Mouse (Mus musculus) granulocyte monocyte progenitor cell, adult 5-6 weeks (primary cell): ENCODE measurements around the gene Smco4. TPM values are rescaled to one million over a fixed set of nuclear protein-coding genes. Genes with fewer than 3 reads are reported as not detected.

ENCODE experiments used
- ATAC-seq: replicated peaks from 2 replicates; pipeline ENCODE4 v1.8.0; 2016; ENCODE audit warnings: mild to moderate bottlenecking, moderate TSS enrichment, inconsistent platforms; ENCODE audit not compliant: poor library complexity, severe bottlenecking
- total RNA-seq, 2 experiments: library from RNA; stranded (forward) in 1 of 2; stranded (reverse) in 1 of 2; fragments of 200-712, 200-1000 nt in 1 of 2; fragments of >200 nt in 1 of 2; fragmentation: Nextera tagmentation in 1 of 2; gene quantifications; 2 replicates each; pipeline ENCODE4 v1.2.3; 2014 to 2017

Smco4 gene
- total RNA-seq, 2 experiments from 2014 or later: 13.8 to 46.2 TPM

DNA sequence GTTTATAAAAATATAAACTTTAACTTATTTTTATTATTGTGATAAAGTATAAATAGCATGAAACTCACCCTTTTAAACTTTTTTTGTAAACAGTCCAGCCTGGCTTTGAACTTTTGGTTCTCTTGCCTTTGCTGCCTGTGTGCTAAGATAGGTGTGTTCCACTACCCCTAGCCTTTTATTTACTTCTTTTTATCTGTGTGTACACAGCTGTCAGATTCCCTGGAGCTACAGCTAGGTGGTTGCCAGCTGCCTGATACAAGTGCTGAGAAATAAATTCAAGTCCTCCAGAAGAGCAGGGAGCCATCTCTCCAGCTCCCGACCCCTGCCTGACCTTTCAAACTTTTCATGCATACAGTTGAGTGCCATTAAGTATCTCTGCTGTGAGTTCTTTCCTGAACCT is 12.1 kb downstream of the Smco4 start:
- no peak for ATAC-seq

DNA sequence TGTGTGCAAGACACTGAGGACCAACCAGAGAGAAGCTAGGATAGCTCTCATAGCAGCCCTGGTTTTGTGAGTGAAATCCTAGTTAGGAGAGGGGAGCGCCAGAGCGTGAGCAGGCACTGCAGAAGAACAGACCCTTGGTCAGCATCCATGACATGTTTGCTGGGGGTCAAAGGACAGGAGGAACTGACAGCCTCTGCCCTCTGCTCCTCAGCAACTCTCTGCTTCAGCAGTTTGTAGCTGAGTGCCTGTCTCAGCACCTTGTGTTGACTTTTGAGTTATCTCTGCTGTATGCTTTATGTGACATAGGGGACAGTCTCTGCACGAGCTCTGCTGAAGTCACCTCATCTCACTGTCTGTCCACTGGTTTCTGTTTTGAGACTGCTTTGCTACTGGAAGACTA is 13.6 kb downstream of the Smco4 start:
- no peak for ATAC-seq

DNA sequence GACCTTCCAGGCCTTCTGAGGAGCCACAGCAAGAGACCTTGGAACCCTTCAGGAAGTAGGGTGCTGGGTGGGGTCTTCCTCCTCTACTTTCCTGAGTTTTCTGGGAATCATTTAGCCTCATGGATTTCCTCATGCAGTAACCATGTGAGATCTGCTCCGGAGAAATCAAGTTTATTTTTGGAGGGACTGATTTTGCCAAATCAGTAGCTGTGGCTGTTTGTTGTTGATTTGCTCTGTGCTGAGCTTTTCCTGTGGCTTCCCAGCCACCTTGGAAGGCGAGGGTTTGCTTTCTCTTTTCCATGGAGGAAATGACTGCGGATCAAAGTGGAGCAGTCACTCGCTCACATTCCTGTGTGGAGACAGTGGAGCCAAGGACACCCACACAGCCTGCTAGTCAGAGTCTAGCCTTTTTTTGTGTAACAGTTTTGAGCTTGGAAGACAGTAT is 14.2 kb downstream of the Smco4 start:
- no peak for ATAC-seq

DNA sequence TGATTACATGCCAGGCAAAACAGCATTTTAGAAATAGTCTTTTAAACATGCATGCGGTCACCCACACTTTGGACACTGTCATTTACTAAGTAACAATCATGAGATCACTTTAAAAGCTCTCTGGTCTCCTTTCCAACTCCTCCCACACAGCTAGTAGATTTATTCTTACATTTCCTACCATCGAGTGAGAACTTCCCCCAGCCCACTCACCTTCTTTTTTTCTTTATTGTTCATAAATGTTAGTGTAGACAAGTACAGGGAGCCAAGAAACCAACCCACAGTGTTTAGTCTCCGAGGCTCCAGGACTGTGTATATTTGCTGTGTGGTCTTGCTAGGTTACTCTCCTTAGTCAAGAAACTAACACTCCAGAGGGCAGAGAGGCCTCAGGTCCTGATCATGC is 16.1 kb downstream of the Smco4 start:
- no peak for ATAC-seq

DNA sequence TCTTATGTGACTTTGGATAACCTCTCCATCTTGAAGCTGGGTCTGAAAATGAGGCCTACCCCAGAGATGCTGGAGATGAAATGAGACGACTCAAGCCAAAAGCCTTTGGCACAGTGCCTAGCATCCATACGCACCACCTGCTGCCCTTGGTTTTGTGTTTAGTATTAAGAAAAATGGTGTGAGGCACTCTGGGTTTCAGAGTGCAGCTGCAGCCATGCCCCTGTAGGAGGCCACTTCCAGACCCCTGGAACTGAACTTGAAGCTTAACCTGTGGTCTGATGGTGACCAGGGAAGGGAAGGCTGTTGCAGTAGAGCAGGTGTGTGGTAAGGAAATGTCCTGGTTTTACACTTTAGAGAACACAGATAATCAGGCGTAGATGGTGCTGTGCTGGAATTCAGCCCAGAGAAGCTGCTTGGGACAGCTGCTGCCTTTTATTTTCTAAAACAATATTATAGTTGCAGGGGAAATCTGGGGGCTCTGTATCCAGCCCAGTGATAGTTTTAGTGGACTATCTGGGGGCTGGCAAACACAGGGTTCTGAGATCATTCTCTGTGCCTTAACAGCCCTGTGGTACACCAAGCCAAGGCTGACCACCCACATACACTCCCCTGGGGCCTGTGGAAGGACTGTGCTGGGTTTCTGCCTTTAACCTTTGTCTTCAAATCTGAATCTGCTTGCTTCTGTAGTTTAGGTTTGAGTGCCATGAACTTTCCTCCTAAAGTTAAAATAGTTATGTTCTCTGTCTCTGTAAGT is 17.5 kb downstream of the Smco4 start:
- no peak for ATAC-seq

DNA sequence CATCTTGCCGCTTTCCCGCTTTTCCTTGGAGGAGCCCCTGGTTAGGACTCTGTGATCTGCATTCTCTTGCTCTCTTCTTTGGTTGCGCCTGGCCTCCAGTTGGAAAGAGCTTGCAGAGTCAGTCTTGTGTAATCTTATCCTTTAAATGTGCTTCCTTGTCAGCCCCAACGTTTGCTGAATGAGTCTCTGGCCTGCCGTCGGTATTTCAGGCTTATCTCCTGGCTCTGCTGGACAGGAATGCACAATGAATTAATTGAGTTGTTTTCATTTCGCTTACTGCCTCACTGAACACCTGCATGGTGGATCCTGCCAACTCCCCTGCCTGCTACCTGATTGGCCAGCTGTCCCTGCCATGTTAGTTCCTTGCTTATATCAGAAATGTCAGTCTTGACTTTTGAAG is 19.7 kb downstream of the Smco4 start:
- no peak for ATAC-seq

DNA sequence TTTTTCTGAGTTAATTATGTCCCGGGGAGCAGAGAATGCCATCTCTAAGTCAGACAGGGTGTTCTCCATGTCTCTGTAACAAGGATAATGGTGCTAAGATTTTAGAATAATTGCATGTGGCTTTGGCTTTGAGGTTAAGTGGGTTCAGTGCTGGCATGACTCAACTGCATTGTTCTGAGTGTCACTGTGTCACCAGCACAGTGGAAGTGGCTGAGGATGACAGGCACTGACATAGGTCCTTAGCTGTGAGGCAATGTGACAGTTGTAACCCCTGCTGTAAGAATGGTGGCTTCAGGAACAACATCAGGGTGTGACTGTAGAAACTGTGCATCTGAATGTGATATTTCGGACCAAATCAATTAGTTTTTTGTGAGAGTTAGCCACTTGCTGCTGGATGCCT is 22.8 kb downstream of the Smco4 start:
- ATAC-seq: peak; percentile 88

DNA sequence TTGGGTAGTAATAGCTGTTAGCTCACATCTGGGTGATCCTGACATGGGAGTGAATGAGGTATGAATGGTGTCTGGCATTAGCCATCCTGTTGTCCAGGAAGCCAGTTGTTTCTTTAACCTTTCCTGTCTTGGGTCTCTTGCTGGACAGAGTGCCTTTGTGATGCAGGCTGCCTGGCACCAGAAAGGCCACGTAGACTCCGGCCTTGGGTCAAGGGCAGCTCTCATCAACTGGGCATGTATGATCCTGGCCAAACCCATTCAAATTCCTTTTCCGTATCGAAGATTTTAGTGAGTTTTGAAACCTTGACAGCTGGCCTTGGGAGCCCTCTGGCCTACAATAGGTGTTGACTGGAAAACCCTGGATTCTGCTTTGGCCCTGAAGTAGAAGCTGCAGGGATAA is 24.7 kb downstream of the Smco4 start:
- no peak for ATAC-seq

DNA sequence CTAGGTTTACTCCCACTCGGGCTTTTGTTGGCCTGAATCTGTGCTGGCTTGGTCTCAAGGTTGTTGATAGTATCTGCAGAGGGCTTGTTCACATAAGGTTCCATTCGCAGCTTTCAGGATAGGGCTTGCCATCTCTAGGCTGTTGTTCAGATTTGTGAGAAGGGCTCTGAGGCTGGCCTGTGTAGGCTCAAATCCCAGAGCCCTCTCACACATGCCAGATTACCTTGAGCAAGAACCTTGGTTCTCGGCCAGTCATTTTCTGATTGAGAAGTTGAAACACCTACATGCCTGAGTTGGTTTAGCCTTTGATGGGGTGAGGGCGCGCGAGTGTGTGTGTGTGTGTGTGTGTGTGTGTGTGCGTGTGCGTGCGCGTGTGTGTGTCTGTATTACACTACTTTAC is 29.1 kb downstream of the Smco4 start:
- ATAC-seq: no peak

DNA sequence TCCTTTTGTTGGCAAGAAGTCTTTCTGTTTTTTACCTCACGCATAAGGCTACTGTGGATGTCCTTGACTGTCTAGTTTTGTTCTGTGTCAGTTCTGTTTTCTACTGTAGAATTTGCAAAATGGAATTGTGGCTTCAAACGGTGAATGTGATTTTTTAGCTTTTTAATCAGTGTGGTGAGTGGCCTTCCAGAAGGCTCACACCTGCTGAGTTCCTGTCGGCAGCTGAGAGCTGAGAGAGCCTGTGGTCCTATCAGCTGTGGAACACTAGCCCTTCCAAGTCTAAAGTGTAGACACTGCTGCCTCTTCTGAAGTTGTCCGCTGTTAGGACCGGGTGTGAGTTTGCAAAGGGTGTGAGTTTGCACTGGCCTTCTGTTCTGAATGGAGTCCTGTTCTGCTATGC is 29.7 kb downstream of the Smco4 start:
- no peak for ATAC-seq

DNA sequence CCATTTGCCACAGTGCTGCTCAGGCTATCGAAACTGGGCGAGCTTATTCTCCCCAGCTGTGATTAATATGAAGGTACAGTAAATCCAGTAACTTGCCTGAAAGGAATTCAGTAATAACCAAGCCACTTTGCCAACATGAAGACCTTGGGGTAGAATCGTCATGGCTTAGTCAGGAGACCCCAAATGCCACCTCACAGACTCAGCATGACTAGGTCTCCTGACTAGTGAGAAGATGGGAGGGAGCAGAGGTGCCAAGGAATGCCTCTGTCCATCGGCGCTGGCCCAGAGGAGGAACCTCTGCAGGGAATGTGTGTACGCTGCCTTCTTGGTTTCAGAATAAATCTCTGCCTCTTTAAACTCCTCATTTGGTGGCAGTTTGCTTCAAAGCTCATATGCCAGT is 30.4 kb downstream of the Smco4 start:
- ATAC-seq: no peak

DNA sequence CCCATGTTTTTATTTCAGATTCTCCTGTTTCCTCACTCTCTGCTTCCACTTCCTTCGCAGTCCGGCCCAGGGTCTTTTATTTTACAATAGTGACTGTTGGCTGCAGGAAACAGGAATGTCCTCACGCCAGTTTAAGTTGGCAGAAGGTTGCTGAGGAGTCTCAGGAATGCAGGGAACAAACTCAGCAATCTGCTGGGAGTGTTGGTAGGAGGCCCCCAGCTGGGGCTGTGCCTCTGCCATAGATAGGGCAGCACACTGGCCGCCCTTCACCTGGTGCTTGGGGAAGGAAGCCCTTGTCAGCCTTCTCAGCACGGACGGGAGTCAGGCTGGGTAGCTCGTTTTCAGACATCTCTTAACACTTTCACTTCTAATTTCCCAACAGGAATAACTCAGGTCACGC is 32.0 kb downstream of the Smco4 start:
- ATAC-seq: no peak

DNA sequence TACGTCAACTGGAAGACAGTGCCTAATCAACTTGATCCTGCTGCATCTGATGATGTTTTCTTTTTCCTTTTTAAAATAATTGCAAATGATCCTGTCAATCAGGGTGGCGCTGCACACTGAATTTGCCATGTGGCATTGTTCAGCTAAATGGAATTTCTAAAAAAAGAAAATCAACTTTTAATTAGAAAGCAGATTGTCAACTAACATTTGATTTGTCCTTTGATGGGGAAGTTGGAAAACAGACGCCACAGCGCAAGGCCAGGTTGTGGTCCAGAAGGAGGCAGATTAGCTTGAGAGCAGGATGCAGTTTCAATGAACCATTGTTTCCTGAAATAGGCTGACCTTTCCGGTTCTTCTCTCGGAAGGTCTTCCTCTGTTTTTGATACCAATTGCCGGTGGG is 33.3 kb downstream of the Smco4 start:
- ATAC-seq: no peak

DNA sequence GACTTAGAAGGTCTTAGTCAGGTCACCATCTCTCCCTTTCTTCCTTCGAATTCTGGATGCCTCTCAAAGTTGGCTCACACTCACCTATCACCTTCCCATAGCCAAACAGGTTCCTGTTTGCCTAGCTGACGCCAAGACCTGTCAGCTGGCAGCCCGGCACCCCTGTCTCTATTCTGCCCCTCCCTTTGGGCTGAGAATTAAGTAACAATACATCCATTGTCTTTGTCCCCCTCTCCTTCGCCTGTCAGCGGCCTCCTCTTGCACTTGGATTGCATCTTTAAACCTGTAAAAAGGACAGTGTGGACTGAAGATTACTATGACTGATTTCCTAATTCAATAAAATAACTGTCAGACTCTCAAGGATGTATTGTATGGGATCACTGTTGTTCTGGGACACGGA is 34.6 kb downstream of the Smco4 start:
- ATAC-seq: no peak

DNA sequence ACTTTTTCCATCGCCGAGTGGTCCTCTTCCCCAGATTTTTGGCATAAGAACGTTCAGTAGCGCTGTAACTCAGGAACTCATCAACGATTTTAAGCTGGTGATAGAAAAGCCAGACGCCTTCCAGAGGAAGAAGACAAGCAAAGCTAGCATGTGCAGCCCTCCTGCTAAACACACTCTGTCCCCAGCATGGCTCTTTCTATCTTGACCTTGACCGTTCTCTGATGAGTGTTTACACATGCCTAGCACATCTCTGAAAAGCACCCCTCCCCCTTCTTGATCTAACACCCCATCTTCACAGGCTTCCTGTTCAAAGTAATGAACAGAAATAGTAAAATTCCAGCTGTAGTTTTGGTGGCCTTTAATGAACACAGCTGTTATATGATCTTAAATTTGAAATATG is 35.1 kb downstream of the Smco4 start:
- ATAC-seq: no peak

DNA sequence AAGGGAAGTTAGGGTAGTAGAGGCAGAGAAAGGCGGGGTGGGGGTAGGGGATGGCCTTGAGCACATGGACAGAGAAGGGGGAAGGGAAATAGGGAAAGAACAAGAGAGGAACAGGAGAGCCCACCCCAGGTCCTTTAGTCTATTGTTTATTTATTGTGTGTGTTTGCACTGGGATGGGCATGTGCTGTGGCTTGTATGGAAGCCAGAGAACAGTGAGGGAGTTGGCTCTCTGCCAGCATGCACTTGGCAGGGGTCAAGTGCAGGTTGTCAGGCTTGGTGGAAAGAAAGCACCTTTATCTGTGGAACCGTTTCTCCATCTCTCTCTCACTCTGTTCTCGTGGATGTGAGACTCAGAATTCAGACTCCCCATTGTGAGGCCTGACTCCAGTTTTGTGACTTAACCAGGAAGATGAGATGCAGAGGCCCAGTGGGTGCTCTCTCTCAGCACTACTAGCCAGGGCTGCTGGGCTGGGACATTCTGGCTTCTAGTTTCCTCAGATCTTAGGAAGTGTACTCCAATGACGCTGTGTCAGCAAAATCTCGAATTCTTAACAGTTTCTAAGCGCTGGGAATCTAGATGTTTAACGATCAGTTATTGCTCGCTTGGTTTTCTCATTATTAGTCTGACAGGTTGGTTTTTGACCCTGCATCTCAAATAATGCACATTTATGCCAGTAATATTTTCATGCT is 36.2 kb downstream of the Smco4 start:
- no peak for ATAC-seq

DNA sequence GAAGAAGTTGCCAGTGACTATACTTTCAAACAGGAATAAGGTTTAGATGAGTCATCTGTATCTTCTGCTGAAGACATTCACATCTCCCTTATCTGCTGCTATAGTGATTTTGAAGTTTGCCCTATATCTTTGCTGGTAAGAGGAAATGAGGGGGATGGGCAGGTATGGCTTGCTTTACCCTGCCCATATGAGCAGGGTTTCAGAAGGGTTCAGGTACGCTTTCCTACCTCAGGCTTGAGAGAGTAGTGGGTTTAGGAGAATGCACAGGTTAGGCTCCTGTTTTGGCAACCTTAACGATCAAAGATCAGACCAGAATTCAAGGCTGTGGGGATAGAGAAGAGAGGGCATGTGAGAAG is 36.7 kb downstream of the Smco4 start:
- ATAC-seq: no peak

DNA sequence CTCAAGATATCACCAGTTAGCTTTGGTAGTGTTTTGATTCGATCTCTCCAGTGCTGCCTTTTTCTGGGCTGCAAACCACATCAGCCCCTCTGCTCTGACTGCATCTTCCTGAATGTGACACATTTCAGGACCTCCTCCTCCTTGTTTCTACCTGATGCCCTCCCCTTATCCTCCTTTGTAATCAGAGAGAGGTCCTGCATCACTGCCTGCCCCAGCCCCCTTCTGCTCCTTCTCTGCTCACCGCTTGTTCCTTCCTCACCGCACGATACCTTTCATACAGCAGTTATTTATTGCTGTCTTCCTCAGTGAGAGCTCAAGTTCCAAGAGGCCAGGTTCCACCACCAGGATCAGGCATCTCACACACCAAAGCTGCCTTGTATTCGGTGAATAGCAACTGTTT is 38.0 kb downstream of the Smco4 start:
- no peak for ATAC-seq

DNA sequence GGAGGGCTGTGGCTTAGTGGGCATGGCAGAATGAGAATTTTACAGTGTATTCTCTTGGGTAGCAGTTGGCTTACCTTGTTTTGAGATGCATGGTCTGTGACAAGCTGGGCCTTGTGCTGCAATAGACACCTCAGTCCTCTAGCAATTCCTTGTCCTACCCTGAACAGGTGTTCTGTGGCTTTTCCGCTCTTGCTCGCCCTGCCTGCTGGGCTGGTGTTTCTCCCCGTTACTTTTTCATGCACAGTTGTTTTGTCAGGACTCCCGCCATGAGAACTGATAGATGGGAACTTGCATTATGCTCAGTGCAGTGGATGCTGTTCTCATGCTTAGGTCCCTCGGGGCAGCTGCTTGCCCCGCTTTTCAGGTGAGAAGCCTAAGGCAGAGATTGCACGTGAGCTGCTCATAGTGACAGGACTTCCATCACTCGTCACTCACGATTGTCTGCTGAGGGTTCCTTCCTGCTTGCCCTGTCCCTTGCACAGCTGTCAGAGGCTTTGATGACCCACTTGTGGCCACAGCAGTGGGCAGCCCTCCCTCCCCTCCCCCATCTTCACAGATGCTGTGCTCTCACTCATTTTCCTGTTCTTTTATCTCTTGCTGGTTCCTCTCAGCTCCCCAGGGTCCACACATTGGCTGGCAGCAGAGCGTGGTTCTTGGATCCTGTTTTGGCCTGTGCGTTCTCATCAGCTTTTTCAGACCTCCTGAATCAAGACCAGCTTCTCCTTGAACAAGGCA is 40.3 kb downstream of the Smco4 start:
- ATAC-seq: no peak

DNA sequence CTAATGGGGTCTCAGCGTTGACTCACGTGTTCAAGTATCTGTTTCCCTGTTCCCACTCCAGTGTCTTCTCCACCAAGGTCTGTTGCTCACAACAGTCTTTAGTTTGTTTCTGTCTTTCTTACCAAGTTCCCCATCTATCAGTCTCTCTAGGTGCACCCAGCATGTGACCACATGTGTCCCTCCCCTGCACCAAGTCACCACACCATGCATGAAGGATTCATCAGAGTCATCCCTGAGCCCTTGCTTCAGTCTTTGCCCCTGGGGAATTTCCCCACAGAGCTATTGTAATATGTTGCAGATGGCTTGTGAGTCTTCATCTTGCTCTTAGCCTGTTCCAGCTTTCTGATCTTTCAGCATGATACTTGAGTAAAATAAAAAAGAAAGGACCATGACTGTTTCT is 40.9 kb downstream of the Smco4 start:
- ATAC-seq: no peak

DNA sequence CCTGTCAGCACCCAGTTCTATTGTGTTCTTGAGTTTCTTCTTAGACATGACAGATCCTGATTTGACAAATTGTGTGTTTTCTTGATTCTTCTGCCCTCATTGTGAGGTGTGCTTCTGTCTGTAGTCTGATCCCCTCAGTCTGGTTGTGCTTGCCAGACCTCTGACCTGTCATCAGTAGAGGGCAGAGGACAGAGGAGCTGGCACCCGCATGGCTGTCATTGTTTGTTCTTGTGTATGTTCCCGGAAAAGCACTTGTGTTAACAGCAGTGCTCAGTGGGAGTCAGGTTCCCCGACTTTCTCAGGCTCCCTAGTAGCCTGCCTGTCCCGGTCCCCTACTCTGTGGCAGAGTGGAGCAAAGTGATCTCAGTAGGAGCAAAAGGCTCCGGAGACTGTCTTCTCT is 42.2 kb downstream of the Smco4 start:
- ATAC-seq: no peak
